Mouse (Mus musculus) kidney, embryonic 15.5 days (tissue): Measurements from ENCODE around the gene Ppp6r3. TPM values are rescaled to one million over a fixed set of nuclear protein-coding genes. Genes with fewer than 3 reads are reported as not detected.

Experiments used
- ATAC-seq: fragments of 200-750 bp; cut with Nextera tagmentation; replicated peaks from 2 replicates; pipeline ENCODE4 v1.8.0; 2017; ENCODE audit warnings: moderate TSS enrichment; ENCODE audit not compliant: low FRiP score
- H3K27ac ChIP-seq: fragments of 300-500 bp; sonication (generic); 2 replicates; pipeline ENCODE4 v1.5.1; 2015; ENCODE audit warnings: mild to moderate bottlenecking, inconsistent platforms
- H3K27me3 ChIP-seq: fragments of 300-500 bp; sonication (generic); 2 replicates; pipeline ENCODE4 v1.6.1; 2015; ENCODE audit warnings: inconsistent platforms
- H3K36me3 ChIP-seq: fragments of 300-500 bp; sonication (generic); 2 replicates; pipeline ENCODE4 v1.6.1; 2015; ENCODE audit warnings: inconsistent platforms
- H3K4me1 ChIP-seq: fragments of 300-500 bp; sonication (generic); 2 replicates; pipeline ENCODE4 v1.6.1; 2015; ENCODE audit warnings: inconsistent platforms
- H3K4me2 ChIP-seq: fragments of 300-500 bp; sonication (generic); 2 replicates; pipeline ENCODE4 v1.6.1; 2015; ENCODE audit warnings: moderate library complexity, mild to moderate bottlenecking, inconsistent platforms
- H3K4me3 ChIP-seq: fragments of 300-500 bp; sonication (generic); replicated peaks from 2 replicates; pipeline ENCODE4 v1.5.1; 2015; ENCODE audit warnings: mild to moderate bottlenecking, inconsistent platforms
- H3K9ac ChIP-seq: fragments of 300-500 bp; sonication (generic); 2 replicates; pipeline ENCODE4 v1.6.1; 2015; ENCODE audit warnings: mild to moderate bottlenecking, inconsistent platforms
- H3K9me3 ChIP-seq: fragments of 300-500 bp; sonication (generic); replicated peaks from 2 replicates; pipeline ENCODE4 v1.6.1; 2016; ENCODE audit warnings: inconsistent platforms
- WGBS: fragments of 180-500 bp; shearing (Covaris S2); methylation state at CpG from one replicate; pipeline ENCODE4 v1.1.7; 2015; ENCODE audit warnings: mixed read lengths; 5-methylcytosine and 5-hydroxymethylcytosine counted together
- polyA plus RNA-seq: library from polyadenylated mRNA; unstranded; fragments of >200 nt; fragmentation: Nextera tagmentation; extraction: Ambion mirVana; gene quantifications from 2 replicates; pipeline ENCODE4 v1.2.1, GENCODE M21; 2015

The Ppp6r3 gene
- polyA plus RNA-seq, 1 experiment from 2014 or later = 66.9 TPM

DNA sequence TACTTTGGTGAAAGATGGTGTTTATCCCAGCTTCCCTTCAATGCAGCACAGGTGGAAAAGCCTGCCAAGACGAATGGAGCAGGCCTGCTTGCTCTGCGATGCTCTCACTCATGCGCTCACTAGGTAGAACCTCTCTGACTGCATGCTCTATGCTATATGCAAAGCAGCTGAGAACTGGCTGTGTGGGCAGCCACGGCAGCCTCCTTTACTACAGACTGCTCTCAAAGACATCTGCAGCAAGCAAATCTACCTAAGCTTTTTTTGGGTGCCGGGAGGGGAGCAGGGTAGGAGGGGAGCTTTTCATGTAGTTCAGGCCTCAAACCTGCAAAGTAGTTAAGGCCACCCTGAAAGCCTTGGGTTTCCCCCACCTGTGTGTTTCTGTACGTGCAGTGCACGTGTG, 92.7 kb downstream of the Ppp6r3 start:
- H3K4me3 ChIP-seq = no peak overlapping the region
- H3K4me1 ChIP-seq = no peaks in the 10 kb centered on the region
- ATAC-seq = no peak
- no peak overlapping the region for H3K4me2 ChIP-seq
- WGBS = 94% methylated on average over 7 of the region's 7 CpGs
- peaks cover 94% of the 10 kb centered on the region for H3K36me3 ChIP-seq
- H3K27ac ChIP-seq = no peak overlapping the region
- no peaks in the 10 kb centered on the region for H3K27me3 ChIP-seq
- no peaks in the 10 kb centered on the region for H3K9me3 ChIP-seq
- H3K9ac ChIP-seq = no peak overlapping the region

GRCm38 (mm10) chr19:3480101-3480500, 95.4 kb downstream of the Ppp6r3 start:
- Histone ChIP-seq H3K27ac (no peak overlapping the region), H3K4me2 (no peak overlapping the region), H3K9ac (no peak overlapping the region), H3K9me3 (no peaks in the 10 kb centered on the region), H3K4me3 (no peak overlapping the region), H3K27me3 (no peaks in the 10 kb centered on the region), H3K36me3 (peaks cover 91% of the 10 kb centered on the region), H3K4me1 (no peaks in the 10 kb centered on the region)
- 89% methylated on average over 8 of the region's 8 CpGs for WGBS
- ATAC-seq = no peak

- no peak for ATAC-seq
- WGBS = 97% methylated on average over 3 of the region's 3 CpGs
- no peak overlapping the region for H3K4me3 ChIP-seq
- no peaks in the 10 kb centered on the region for H3K9me3 ChIP-seq
- no peaks in the 10 kb centered on the region for H3K4me1 ChIP-seq
- H3K27ac ChIP-seq = no peak overlapping the region
- peaks cover 93% of the 10 kb centered on the region for H3K36me3 ChIP-seq
- no peak overlapping the region for H3K9ac ChIP-seq
- no peaks in the 10 kb centered on the region for H3K27me3 ChIP-seq
- H3K4me2 ChIP-seq = no peak overlapping the region
These were observed 98.6 kb downstream of the Ppp6r3 start for GRCm38 (mm10) chr19:3476996-3477395.

DNA sequence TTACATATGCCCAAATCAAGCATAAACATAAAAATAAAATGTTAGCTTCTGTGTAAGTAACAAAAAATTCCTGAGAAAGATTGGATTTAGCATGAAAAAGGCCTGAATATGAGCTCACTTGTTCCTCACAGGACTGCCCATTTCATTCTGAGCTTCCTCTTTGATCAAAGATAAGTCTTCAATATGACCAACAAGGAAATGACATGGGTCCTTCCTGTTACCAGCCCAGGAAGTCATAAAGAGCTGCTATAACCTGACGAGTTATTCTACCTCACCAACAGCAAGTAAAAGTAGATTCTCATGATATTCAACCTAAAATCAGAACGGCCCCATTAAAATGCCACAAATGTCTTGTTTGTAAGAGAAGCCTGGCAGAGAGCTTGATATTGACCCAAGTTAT, 104.3 kb downstream of the Ppp6r3 start:
- H3K27me3 ChIP-seq = no peaks in the 10 kb centered on the region
- WGBS = 88% methylated on average over 2 of the region's 2 CpGs
- H3K4me2 ChIP-seq = no peak overlapping the region
- no peak overlapping the region for H3K4me3 ChIP-seq
- H3K36me3 ChIP-seq = peaks cover 96% of the 10 kb centered on the region
- no peak for ATAC-seq
- no peaks in the 10 kb centered on the region for H3K9me3 ChIP-seq
- H3K4me1 ChIP-seq = no peaks in the 10 kb centered on the region
- no peak overlapping the region for H3K9ac ChIP-seq
- no peak overlapping the region for H3K27ac ChIP-seq

DNA sequence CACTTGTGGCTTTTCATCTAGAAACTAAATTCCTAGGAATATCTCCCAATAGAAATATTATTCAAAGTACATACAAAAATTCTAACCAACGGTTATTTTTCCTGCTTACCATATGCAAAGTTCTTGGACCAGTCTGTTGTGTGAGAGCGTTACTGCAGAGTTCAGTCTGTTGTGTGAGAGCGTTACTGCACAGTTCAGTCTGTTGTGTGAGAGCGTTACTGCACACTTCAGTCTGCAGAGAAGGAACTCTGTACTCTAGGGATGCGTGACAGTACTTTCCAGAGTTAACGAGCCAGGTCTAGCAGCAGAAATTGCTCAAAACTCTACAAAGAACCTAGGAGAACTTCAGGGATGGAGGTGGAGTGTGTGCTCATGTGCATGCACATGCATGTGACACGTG, 108.0 kb downstream of the Ppp6r3 start:
- Histone ChIP-seq H3K4me2 (no peak overlapping the region), H3K4me1 (no peaks in the 10 kb centered on the region), H3K27ac (no peak overlapping the region), H3K9me3 (no peaks in the 10 kb centered on the region), H3K36me3 (peaks cover 100% of the 10 kb centered on the region), H3K9ac (no peak overlapping the region), H3K27me3 (no peaks in the 10 kb centered on the region), H3K4me3 (no peak overlapping the region)
- WGBS = 97% methylated on average over 7 of the region's 7 CpGs
- no peak for ATAC-seq

GRCm38 (mm10) chr19:3459986-3460385, 115.6 kb downstream of the Ppp6r3 start:
- no peak for ATAC-seq
- Histone ChIP-seq H3K4me3 (no peak overlapping the region), H3K9ac (no peak overlapping the region), H3K4me1 (no peaks in the 10 kb centered on the region), H3K27ac (no peak overlapping the region), H3K27me3 (no peaks in the 10 kb centered on the region), H3K9me3 (no peaks in the 10 kb centered on the region), H3K4me2 (no peak overlapping the region), H3K36me3 (peaks cover 100% of the 10 kb centered on the region)
- 90% methylated on average over 3 of the region's 3 CpGs for WGBS

- no peaks in the 10 kb centered on the region for H3K27me3 ChIP-seq
- no peak for ATAC-seq
- H3K4me1 ChIP-seq = no peaks in the 10 kb centered on the region
- 88% methylated on average over 6 of the region's 6 CpGs for WGBS
- H3K36me3 ChIP-seq = peaks cover 100% of the 10 kb centered on the region
- no peak overlapping the region for H3K27ac ChIP-seq
- H3K9me3 ChIP-seq = no peaks in the 10 kb centered on the region
- no peak overlapping the region for H3K4me3 ChIP-seq
- no peak overlapping the region for H3K9ac ChIP-seq
- no peak overlapping the region for H3K4me2 ChIP-seq
These were observed 117.0 kb downstream of the Ppp6r3 start for GRCm38 (mm10) chr19:3458331-3459099.

DNA sequence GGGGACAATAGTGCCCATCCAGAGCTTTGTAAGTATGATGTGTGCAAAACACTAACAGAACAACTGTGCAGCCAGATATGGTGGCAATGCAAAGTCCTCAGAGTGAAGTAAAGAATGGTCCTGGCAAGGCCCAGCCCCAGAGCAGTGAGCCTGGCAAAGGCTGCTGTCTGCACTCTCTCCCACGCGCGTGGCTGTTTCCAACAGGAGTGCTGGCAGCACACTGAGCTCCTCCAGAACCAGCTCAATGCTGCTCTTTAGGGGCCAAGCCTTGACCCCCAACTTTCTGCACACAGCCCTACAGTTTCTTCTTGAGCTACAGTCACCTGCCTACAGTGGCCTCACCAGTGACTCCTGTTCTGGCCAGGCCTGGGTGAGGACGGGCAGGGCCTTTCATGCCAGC, 117.8 kb downstream of the Ppp6r3 start:
- no peaks in the 10 kb centered on the region for H3K4me1 ChIP-seq
- no peak for ATAC-seq
- no peak overlapping the region for H3K4me2 ChIP-seq
- no peak overlapping the region for H3K4me3 ChIP-seq
- WGBS = 90% methylated on average over 4 of the region's 4 CpGs
- H3K9me3 ChIP-seq = no peaks in the 10 kb centered on the region
- H3K27ac ChIP-seq = no peak overlapping the region
- no peaks in the 10 kb centered on the region for H3K27me3 ChIP-seq
- no peak overlapping the region for H3K9ac ChIP-seq
- peaks cover 95% of the 10 kb centered on the region for H3K36me3 ChIP-seq

DNA sequence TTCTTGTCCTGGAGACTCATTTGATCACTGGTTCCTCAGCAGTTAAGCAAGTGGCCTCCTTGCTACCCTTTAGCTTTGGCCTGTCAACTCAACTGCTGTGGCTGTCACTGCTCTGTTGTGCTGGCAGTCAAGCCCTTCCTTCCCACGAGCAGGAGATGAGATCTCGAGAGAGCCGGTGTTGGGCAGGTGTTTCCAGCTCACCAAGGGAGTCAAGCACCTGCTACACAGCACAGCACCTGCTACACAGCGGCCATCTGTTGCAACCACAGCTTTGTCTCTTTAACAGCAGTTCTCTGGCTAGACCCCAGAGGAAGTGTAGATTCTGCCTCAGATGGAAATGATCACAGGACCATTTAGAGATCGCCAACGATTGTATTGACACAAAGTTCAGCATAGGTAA, 123.9 kb downstream of the Ppp6r3 start:
- H3K9ac ChIP-seq = no peak overlapping the region
- no peak overlapping the region for H3K27ac ChIP-seq
- H3K27me3 ChIP-seq = no peaks in the 10 kb centered on the region
- ATAC-seq = no peak
- 57% methylated on average over 6 of the region's 6 CpGs for WGBS
- H3K4me3 ChIP-seq = no peak overlapping the region
- H3K36me3 ChIP-seq = peaks cover 34% of the 10 kb centered on the region
- no peaks in the 10 kb centered on the region for H3K9me3 ChIP-seq
- H3K4me2 ChIP-seq = no peak overlapping the region
- 0 out of 2 replicates have a peak, but pooled peaks cover 6% of the 10 kb centered on the region for H3K4me1 ChIP-seq

GRCm38 (mm10) chr19:3451170-3451569, 124.4 kb downstream of the Ppp6r3 start:
- H3K4me3 ChIP-seq = no peak overlapping the region
- ATAC-seq = peak; percentile 68; the same call in 1 of the 2 replicates
- H3K36me3 ChIP-seq = peaks cover 30% of the 10 kb centered on the region
- 23% methylated on average over 6 of the region's 6 CpGs for WGBS
- H3K4me2 ChIP-seq = no peak overlapping the region
- H3K27me3 ChIP-seq = no peaks in the 10 kb centered on the region
- H3K4me1 ChIP-seq = 0 out of 2 replicates have a peak, but pooled peaks cover 6% of the 10 kb centered on the region
- no peaks in the 10 kb centered on the region for H3K9me3 ChIP-seq
- no peak overlapping the region for H3K27ac ChIP-seq
- no peak overlapping the region for H3K9ac ChIP-seq

DNA sequence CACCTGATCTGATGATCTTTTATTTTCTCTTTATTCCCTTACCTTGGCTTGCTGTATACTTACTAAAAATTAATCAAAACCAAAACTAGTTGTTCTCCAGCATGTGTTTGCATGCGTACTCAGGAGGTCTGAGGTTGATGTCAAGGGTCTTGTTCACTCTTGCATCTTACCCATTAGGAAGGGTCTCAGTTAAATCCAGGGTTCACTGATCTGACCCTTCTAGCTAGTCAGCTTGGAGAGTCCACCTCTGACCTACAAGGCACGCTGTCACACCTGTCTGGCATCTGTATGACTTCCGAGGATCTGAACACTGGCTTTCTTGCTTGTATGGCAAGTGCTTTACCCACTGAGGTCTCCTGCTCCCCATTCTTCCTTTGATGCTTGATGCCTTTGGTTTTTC, 124.8 kb downstream of the Ppp6r3 start:
- WGBS = 83% methylated on average over 3 of the region's 3 CpGs
- no peak overlapping the region for H3K4me3 ChIP-seq
- no peak overlapping the region for H3K27ac ChIP-seq
- no peaks in the 10 kb centered on the region for H3K9me3 ChIP-seq
- H3K4me1 ChIP-seq = 0 out of 2 replicates have a peak, but pooled peaks cover 6% of the 10 kb centered on the region
- H3K4me2 ChIP-seq = no peak overlapping the region
- no peaks in the 10 kb centered on the region for H3K27me3 ChIP-seq
- no peak for ATAC-seq
- H3K36me3 ChIP-seq = peaks cover 25% of the 10 kb centered on the region
- H3K9ac ChIP-seq = no peak overlapping the region

GRCm38 (mm10) chr19:3449248-3449647, 126.3 kb downstream of the Ppp6r3 start:
- Histone ChIP-seq H3K4me3 (no peak overlapping the region), H3K9ac (no peak overlapping the region), H3K4me2 (no peak overlapping the region), H3K4me1 (0 out of 2 replicates have a peak, but pooled peaks cover 6% of the 10 kb centered on the region), H3K27me3 (no peaks in the 10 kb centered on the region), H3K27ac (no peak overlapping the region), H3K36me3 (peaks cover 10% of the 10 kb centered on the region), H3K9me3 (no peaks in the 10 kb centered on the region)
- 70% methylated on average over 3 of the region's 3 CpGs for WGBS
- ATAC-seq = no peak

DNA sequence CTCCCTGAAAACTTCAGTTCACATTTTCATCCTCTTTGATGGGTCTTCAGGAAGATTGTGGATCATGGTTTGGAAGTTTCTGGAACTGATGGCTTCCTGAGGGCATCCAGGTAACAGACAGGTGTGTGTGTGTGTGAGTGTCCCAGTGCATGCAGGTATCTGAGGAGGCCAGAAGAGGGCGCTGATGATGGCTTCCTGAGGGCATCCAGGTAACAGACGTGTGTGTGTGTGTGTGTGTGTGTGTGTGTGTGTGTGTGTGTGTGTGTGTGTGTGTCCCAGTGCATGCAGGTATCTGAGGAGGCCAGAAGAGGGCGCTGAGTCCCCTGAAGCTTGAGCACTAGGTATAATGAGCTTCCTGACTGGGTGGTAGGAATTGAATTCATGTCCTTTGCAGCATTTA, 128.2 kb downstream of the Ppp6r3 start:
- no peak overlapping the region for H3K4me3 ChIP-seq
- no peak for ATAC-seq
- H3K9ac ChIP-seq = no peak overlapping the region
- 0 out of 2 replicates have a peak, but pooled peaks cover 6% of the 10 kb centered on the region for H3K4me1 ChIP-seq
- H3K9me3 ChIP-seq = no peaks in the 10 kb centered on the region
- no peak overlapping the region for H3K27ac ChIP-seq
- WGBS = 69% methylated on average over 3 of the region's 3 CpGs
- H3K36me3 ChIP-seq = no peaks in the 10 kb centered on the region
- no peak overlapping the region for H3K4me2 ChIP-seq
- no peaks in the 10 kb centered on the region for H3K27me3 ChIP-seq
